Mouse (Mus musculus) liver, postnatal 0 days (tissue): Measurements from ENCODE around the gene Hspb9.

Experiments
- CTCF ChIP-seq: sonication (generic); IDR thresholded peaks from 2 replicates; pipeline ENCODE4 v1.5.1; 2016; ENCODE audit warnings: antibody characterized with exemption, low read depth
- EP300 ChIP-seq: IDR thresholded peaks from 2 replicates; pipeline ENCODE4 v1.6.1; 2016; ENCODE audit warnings: antibody characterized with exemption, low read depth, mild to moderate bottlenecking

GRCm38 (mm10) chr11:100754693-100755057 is 41.0 kb downstream of the Hspb9 start:
- TF ChIP-seq CTCF (no peak), EP300 (no peak)
